Mouse (Mus musculus) heart, adult 2 months (tissue): Measurements from ENCODE around the gene Rfpl4.

Source experiments
- CTCF ChIP-seq: fragments of 200-600 bp; IDR thresholded peaks from 2 replicates; pipeline ENCODE4 v1.8.1; 2022; ENCODE audit warnings: antibody characterized with exemption, mild to moderate bottlenecking, moderate library complexity
- EP300 ChIP-seq: fragments of 200-500 bp; IDR thresholded peaks from 2 replicates; pipeline ENCODE4 v1.6.1; 2011; ENCODE audit warnings: low read depth, low read length, control low read depth; ENCODE audit not compliant: insufficient read depth
- POLR2A ChIP-seq: fragments of 200-500 bp; IDR thresholded peaks from 2 replicates; pipeline ENCODE4 v1.6.1; 2011; ENCODE audit warnings: mild to moderate bottlenecking, low read depth, low read length, control low read depth; ENCODE audit not compliant: insufficient read depth

DNA sequence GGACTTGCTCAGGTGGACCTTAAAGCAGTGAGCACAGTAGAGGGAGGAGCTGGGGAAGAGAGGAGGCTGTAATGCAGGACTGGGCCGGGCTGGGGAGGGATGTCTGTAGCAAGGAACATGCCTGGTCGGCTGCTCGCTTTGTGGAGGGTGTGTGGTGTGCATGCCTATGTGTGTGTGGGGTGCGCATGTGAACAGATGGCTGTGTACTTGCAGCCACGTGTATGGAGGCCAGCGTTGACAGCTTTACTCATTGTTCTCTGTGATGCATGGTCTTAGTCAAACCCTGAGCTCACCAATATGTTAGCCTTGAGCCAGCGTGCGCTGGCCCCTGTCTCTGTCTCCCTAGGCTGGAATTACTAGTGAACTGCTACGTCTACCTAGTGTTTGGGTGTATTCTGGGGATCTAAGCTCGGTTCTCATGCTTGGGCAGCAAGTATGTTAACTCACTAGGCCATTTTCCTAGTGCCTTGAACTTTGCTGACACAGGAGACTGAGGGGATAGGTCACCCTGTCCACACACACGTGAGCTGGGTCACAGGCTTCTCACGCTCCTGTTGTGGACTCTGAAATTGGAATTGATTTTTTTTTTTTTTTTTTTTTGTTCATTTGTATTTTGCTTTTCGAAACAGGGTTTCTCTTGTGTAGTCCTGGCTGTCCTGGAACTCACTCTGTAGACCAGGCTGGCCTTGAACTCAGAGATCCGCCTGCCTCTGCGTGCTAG is 25.6 kb downstream of the Rfpl4 start:
- TF ChIP-seq EP300: no peak
- no peak for TF ChIP-seq POLR2A
- TF ChIP-seq CTCF: no peak
